Mouse (Mus musculus) thymus, postnatal 4 days (tissue): ENCODE measurements at regions not wholly inside any gene's neighbourhood (a gene's known extent, or its start where the extent isn't known, plus 50 kb on each side); places are given as distances from the start of the nearest gene placed in this dataset.

Experiments
- DNase-seq: peaks from one replicate; pipeline ENCODE4 v3.0.0; 2021

GRCm38 (mm10) chr2:74093494-74093893 lies 182.4 kb upstream of the Atp5g3 start:
- no peak for DNase-seq

- DNase-seq: no peak
Measured at GRCm38 (mm10) chr2:74087375-74087774, 176.2 kb upstream of the Atp5g3 start.

- no peak for DNase-seq
Measured at GRCm38 (mm10) chr2:74084971-74085370, 173.8 kb upstream of the Atp5g3 start.

DNA sequence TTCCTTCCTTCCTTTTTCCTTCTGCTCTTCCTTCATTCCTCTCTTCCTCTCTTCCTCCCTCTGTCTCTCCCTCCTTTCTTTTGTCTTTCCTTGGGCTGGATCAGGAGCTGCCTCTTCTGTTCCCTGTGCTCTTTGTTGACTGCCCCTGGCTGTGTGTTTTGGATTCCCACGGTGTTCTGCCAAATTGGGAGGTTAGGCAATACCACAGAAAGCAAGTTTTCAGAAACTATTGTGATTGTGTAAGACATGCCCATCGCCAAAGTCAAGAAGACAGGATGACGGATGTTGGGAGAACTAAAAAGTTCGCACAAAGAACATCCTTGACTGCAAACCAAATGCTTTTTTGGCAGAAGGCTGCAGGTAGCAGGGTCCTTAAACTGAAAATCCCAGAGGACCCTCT lies 165.6 kb upstream of the Atp5g3 start:
- no peak for DNase-seq

DNA sequence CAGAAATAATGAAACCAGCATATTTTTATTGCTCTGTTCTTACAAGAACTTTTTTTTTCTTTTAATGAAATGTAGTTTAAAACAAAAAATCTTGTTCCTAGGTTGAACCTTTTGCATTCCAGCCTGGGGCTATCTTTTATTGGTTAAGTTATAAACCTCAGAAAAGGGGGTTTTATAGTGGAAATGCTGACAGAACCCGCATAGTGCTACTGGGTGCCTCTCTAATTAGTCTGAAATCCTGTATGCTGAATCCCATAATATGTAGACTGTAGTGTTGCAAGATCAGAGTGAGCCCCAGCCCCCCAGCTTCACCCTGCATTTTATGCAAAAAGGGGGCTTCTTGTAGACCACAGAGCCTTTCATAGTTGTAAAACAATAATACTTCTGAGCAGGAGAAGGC lies 164.4 kb upstream of the Atp5g3 start:
- DNase-seq: no peak

- DNase-seq: no peak
Measured at GRCm38 (mm10) chr2:74073396-74073795, 162.3 kb upstream of the Atp5g3 start.

- peak; percentile 48 for DNase-seq
Measured at GRCm38 (mm10) chr2:74066652-74067051, 155.5 kb upstream of the Atp5g3 start.

- no peak for DNase-seq
Measured at GRCm38 (mm10) chr2:74064369-74064768, 153.2 kb upstream of the Atp5g3 start.

DNA sequence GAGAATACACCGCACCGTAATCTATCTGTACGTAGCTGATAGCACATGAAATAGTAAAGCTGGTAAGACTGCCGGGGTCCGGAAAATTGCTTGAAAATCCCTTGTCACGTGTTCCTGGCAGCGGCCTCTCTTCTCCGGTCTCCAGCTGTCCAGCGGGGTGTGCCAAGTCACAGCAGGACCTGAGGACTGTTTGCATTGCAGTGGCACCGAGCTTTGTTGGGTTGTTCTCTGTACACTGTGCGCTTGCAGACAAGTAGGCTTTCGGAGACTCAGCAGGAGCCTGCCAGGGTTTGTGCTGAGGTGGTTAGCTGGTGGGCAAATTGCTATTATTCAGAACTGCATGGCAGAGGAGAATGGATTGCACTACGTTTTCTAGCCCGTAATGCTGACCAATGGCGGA lies 152.7 kb upstream of the Atp5g3 start:
- no peak for DNase-seq

- no peak for DNase-seq
Measured at GRCm38 (mm10) chr2:74063302-74063701, 152.2 kb upstream of the Atp5g3 start.

DNA sequence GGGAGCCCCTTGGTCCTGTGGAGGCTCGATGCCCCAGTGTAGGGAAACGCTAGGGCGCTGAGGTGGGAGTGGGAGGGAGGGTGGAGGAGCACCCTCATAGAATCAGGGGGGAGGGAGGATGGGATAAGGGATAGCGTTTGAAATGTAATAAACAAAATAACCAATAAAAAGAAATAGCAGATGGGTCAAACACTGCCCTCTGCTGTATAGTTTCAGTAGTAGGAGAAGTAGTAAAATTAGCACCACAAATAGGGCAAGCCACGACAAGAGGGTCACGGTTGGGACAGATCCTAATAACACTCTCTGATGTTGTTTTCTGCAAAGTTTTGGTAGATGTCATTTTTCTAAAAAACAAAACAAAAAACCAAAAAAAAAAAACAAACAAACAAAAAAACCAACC lies 131.3 kb upstream of the Atp5g3 start:
- no peak for DNase-seq

DNA sequence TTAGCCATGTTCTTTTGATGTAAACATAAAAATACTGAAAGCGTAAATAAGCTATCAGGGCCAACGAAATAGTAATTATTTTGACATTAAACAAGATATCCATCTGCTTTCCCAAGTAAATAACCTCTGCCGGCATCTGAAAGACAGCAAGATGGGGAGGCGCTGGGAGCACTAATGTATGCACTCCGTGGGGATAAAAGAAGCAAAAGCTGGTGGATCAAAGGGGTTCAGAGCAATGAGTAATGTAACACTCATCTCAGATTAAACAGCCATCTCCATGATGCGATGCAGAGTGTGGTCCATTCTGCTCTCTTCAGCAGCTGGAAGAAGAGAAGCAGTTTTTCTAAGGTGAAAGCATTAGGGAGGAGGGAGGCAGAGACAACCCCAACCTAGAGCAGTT lies 128.5 kb upstream of the Atp5g3 start:
- DNase-seq: no peak

GRCm38 (mm10) chr2:74036043-74036442 lies 124.9 kb upstream of the Atp5g3 start:
- DNase-seq: no peak

GRCm38 (mm10) chr2:74032177-74033021 lies 121.3 kb upstream of the Atp5g3 start:
- DNase-seq: no peak

- DNase-seq: no peak
Measured at GRCm38 (mm10) chr2:74029938-74030337, 118.8 kb upstream of the Atp5g3 start.

- DNase-seq: no peak
Measured at GRCm38 (mm10) chr2:74027404-74028104, 116.4 kb upstream of the Atp5g3 start.

DNA sequence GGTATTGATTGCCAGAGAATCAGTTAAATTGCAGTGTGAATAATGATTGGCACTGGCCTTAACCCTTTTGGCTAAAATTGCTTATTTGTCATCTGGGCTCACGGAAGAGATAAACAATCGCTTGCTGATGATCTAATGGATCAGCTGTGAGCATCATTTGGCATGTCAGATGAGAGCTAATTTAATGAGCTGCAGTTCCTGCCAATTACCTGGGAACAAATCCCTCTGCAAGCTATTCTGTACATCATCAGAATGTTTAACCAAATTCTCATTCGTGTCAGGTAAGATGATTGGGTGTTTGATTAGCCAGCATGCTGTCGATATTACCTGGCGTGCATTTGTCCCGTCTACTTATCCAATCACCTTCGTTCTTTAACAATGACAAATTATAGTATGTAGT lies 104.0 kb upstream of the Atp5g3 start:
- DNase-seq: no peak

GRCm38 (mm10) chr2:74014201-74014600 lies 103.1 kb upstream of the Atp5g3 start:
- DNase-seq: no peak

GRCm38 (mm10) chr2:73998531-73998930 lies 87.4 kb upstream of the Atp5g3 start:
- no peak for DNase-seq

- no peak for DNase-seq
Measured at GRCm38 (mm10) chr2:73996986-73997385, 85.9 kb upstream of the Atp5g3 start.

- no peak for DNase-seq
Measured at GRCm38 (mm10) chr2:73991818-73992217, 80.7 kb upstream of the Atp5g3 start.

DNA sequence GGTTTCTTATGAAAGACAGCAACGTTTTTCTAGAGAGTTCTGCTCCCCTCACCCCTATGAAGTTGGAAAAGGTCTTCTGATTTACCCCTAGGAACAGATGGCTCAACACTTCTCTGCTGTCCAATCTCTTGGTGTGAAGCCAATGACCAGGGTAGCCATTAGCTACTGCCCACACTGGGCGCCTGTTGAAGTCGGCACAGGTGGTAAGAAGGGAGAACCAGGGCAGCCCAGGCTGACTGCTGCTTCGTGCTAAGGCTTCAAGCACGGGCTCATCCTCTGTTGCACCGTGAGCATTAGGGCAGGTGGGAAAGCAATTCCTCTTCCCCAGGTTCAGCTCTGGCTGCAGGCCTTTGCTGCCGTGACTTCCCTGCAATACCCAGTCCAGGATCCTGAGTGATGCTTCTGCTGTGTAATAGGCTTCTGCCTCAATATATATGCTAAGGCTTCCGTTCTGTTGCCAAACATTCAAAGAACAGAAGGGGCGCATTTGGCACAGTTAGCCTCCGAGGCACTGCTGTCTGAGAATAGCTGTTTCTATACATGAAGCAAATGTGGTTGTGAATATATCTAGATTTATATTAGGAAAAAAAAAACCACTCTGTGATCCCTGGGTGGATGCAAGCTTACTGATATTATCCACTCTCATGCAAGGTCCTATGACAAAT lies 76.4 kb upstream of the Atp5g3 start:
- no peak for DNase-seq

DNA sequence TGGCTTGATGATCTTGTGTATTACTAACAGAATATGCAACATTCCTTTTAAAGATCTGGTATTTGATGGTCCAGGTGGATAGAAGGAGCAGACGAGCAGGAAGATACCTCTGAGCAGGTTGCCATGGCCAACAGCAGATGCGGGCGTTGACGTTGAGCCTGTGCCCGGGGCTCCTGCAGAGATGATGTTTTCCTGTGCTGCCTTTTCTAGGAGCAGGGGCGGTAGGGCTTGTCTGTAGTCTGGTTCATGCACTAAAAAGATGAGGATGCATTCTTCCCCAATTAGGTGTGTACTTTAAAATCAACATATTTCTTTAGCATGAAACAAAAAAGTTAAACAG lies 74.8 kb upstream of the Atp5g3 start:
- no peak for DNase-seq
